Mouse (Mus musculus) embryonic facial prominence, embryonic 15.5 days (tissue): ENCODE results near the gene Fnip2. TPM values are rescaled to one million over a fixed set of nuclear protein-coding genes. Genes with fewer than 3 reads are reported as not detected.

Source experiments
- ATAC-seq: fragments of 200-750 bp; cut with Nextera tagmentation; 2 replicates; pipeline ENCODE4 v1.8.0; 2017; ENCODE audit warnings: low read depth, moderate TSS enrichment; ENCODE audit not compliant: insufficient number of reproducible peaks, low FRiP score, low TSS enrichment
- H3K27ac ChIP-seq: fragments of 300-500 bp; sonication (generic); replicated peaks from 2 replicates; pipeline ENCODE4 v1.5.1; 2015; ENCODE audit warnings: mild to moderate bottlenecking, inconsistent platforms
- H3K27me3 ChIP-seq: fragments of 300-500 bp; sonication (generic); 2 replicates; pipeline ENCODE4 v1.6.1; 2015; ENCODE audit warnings: inconsistent platforms
- H3K36me3 ChIP-seq: fragments of 300-500 bp; sonication (generic); 2 replicates; pipeline ENCODE4 v1.6.1; 2015; ENCODE audit warnings: mild to moderate bottlenecking, inconsistent platforms
- H3K4me1 ChIP-seq: fragments of 300-500 bp; sonication (generic); 2 replicates; pipeline ENCODE4 v1.6.1; 2015; ENCODE audit warnings: inconsistent platforms
- H3K4me2 ChIP-seq: fragments of 300-500 bp; sonication (generic); replicated peaks from 2 replicates; pipeline ENCODE4 v1.6.1; 2015; ENCODE audit warnings: mild to moderate bottlenecking, inconsistent platforms
- H3K4me3 ChIP-seq: fragments of 300-500 bp; sonication (generic); replicated peaks from 2 replicates; pipeline ENCODE4 v1.5.1; 2015; ENCODE audit warnings: mild to moderate bottlenecking, inconsistent platforms
- H3K9ac ChIP-seq: fragments of 300-500 bp; sonication (generic); 2 replicates; pipeline ENCODE4 v1.6.1; 2015; ENCODE audit warnings: inconsistent platforms
- H3K9me3 ChIP-seq: fragments of 300-500 bp; sonication (generic); replicated peaks from 2 replicates; pipeline ENCODE4 v1.6.1; 2016; ENCODE audit warnings: inconsistent platforms
- WGBS: fragments of 180-500 bp; shearing (Covaris S2); methylation state at CpG from one replicate; pipeline ENCODE4 v1.1.7; 2015; 5-methylcytosine and 5-hydroxymethylcytosine counted together
- polyA plus RNA-seq: library from polyadenylated mRNA; unstranded; fragments of >200 nt; fragmentation: Nextera tagmentation; extraction: Ambion mirVana; gene quantifications from 2 replicates; pipeline ENCODE4 v1.2.1, GENCODE M21; 2015

The Fnip2 gene
- polyA plus RNA-seq, 1 experiment from 2014 or later: 3.5 TPM

GRCm38 (mm10) chr3:79409927-79410628, 157.5 kb downstream of the Fnip2 start:
- 29% methylated on average over 10 of the region's 10 CpGs for WGBS
- Histone ChIP-seq H3K4me1 (0 out of 2 replicates have a peak, but pooled peaks cover 6% of the 10 kb centered on the region), H3K9ac (no peak overlapping the region), H3K4me2 (no peak overlapping the region), H3K27ac (no peak overlapping the region), H3K27me3 (no peaks in the 10 kb centered on the region), H3K9me3 (no peaks in the 10 kb centered on the region), H3K36me3 (no peaks in the 10 kb centered on the region), H3K4me3 (no peak overlapping the region)
- ATAC-seq: no peak

GRCm38 (mm10) chr3:79408546-79408945, 159.1 kb downstream of the Fnip2 start:
- no peak overlapping the region for H3K4me2 ChIP-seq
- no peaks in the 10 kb centered on the region for H3K9me3 ChIP-seq
- no peak overlapping the region for H3K4me3 ChIP-seq
- H3K9ac ChIP-seq: no peak overlapping the region
- no peaks in the 10 kb centered on the region for H3K36me3 ChIP-seq
- ATAC-seq: no peak
- no peak overlapping the region for H3K27ac ChIP-seq
- H3K4me1 ChIP-seq: 0 out of 2 replicates have a peak, but pooled peaks cover 6% of the 10 kb centered on the region
- 37% methylated on average over 4 of the region's 4 CpGs for WGBS
- H3K27me3 ChIP-seq: no peaks in the 10 kb centered on the region

Other genes starting within 250 kb of the Fnip2 start
- not detected in 2 replicates for gene Gm17359, start 231.1 kb downstream of the Fnip2 start, polyA plus RNA-seq
- gene Ppid, start 23.5 kb upstream of the Fnip2 start, polyA plus RNA-seq: 148 and 158 TPM in 2 replicates
- 31.9 and 34.8 TPM in 2 replicates for gene 4930579G24Rik, start 61.3 kb upstream of the Fnip2 start, polyA plus RNA-seq
- 49.2 and 54.6 TPM in 2 replicates for gene Etfdh, start 61.7 kb upstream of the Fnip2 start, polyA plus RNA-seq
- 1.4 TPM in 2 replicates for gene Rxfp1, start 170.1 kb upstream of the Fnip2 start, polyA plus RNA-seq